ENCODE assay signal across 9 mouse cellular contexts in the genomic region with DNA sequence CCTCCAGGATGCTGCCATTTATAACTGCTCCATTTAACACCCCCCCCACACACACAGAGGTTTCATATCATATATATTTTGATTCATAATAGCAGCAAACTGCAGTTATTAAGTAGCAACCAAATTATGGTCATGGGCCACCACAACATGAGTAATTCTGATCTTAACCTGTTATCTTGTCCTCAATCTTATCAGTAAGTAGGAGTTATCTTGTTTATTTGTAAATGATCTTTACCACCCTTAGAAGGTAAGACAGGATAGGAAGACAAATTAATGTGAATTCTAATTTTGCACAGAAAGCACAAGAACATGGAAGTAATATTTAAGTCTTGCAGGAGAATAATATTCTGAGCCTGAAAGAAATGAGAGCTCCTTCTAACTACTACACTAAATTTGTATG. TPM values are rescaled to one million over a fixed set of nuclear protein-coding genes. Genes with fewer than 3 reads are reported as not detected.
DNase-seq lines count a peak whose midpoint lies in the region; ATAC-seq lines count a peak whose summit lies in the region.
"Had no signal": no experiment of that assay in that cellular context is flagged by ENCODE, and none has a peak within 500 bp of the region (broad histone marks: within the 10 kb centered on the region; RNA-seq: fewer than 3 reads in every experiment).

No protein-coding gene starts in this region.

- peak overlapping the region; percentile 69 for H3K4me2 ChIP-seq in lung, embryonic 16.5 days (ENCODE audit: low read depth, low read length)
- H3K4me2 ChIP-seq in forebrain, embryonic 16.5 days (ENCODE audit: low read length): peak overlapping the region; percentile 78
- peak overlapping the region; percentile 80 for H3K4me2 ChIP-seq in liver, embryonic 13.5 days
- H3K4me2 ChIP-seq in stomach, embryonic 16.5 days (ENCODE audit: low read depth, low read length): peak overlapping the region; percentile 66

- H3K4me1 ChIP-seq in lung, embryonic 16.5 days (replicated peaks; ENCODE audit: control insufficient read depth, insufficient read depth, low read length): peaks cover 8% of the 10 kb centered on the region
- peaks cover 7% of the 10 kb centered on the region for H3K4me1 ChIP-seq in forebrain, embryonic 16.5 days (replicated peaks; ENCODE audit: control insufficient read depth, insufficient read depth, low read length)
- peaks cover 24% of the 10 kb centered on the region for H3K4me1 ChIP-seq in liver, embryonic 13.5 days (replicated peaks)
- peaks cover 4% of the 10 kb centered on the region; the same call in 1 of the 2 replicates for H3K4me1 ChIP-seq in stomach, embryonic 16.5 days (ENCODE audit: control insufficient read depth, insufficient read depth, low read length)

- no peak overlapping the region for H3K27ac ChIP-seq in lung, embryonic 16.5 days (ENCODE audit: low read length)
- H3K27ac ChIP-seq in forebrain, embryonic 16.5 days (ENCODE audit: low read length): no peak overlapping the region
- peak overlapping the region; percentile 86; the same call in 1 of the 2 replicates for H3K27ac ChIP-seq in liver, embryonic 13.5 days
- no peak overlapping the region for H3K27ac ChIP-seq in stomach, embryonic 16.5 days (ENCODE audit: low read length)

- peak overlapping the region; percentile 94 for H3K9ac ChIP-seq in lung, embryonic 16.5 days (ENCODE audit: low read length)
- H3K9ac ChIP-seq in forebrain, embryonic 16.5 days (replicated peaks; ENCODE audit: low read depth, low read length): no peak overlapping the region
- H3K9ac ChIP-seq in liver, embryonic 13.5 days: peak overlapping the region; percentile 92
- H3K9ac ChIP-seq in stomach, embryonic 16.5 days (ENCODE audit: low read length): no peak overlapping the region; the same call in 1 of the 2 replicates

- H3K9me3 ChIP-seq in lung, embryonic 16.5 days (ENCODE audit: control insufficient read depth, low read length): no peaks in the 10 kb centered on the region
- no peaks in the 10 kb centered on the region for H3K9me3 ChIP-seq in forebrain, embryonic 16.5 days (ENCODE audit: control insufficient read depth, low read length)
- H3K9me3 ChIP-seq in liver, embryonic 13.5 days (replicated peaks): no peaks in the 10 kb centered on the region
- H3K9me3 ChIP-seq in stomach, embryonic 16.5 days (replicated peaks; ENCODE audit: control insufficient read depth, low read length): no peaks in the 10 kb centered on the region

- peak overlapping the region; percentile 91 for H3K4me3 ChIP-seq in lung, embryonic 16.5 days (ENCODE audit: low read length)
- peak overlapping the region; percentile 79 for H3K4me3 ChIP-seq in forebrain, embryonic 16.5 days (replicated peaks; ENCODE audit: low read length)
- H3K4me3 ChIP-seq in liver, embryonic 13.5 days (replicated peaks): peak overlapping the region; percentile 87
- H3K4me3 ChIP-seq in stomach, embryonic 16.5 days (replicated peaks; ENCODE audit: low read length): peak overlapping the region; percentile 84

- peaks cover 23% of the 10 kb centered on the region for H3K36me3 ChIP-seq in lung, embryonic 16.5 days (ENCODE audit: control insufficient read depth, insufficient read depth, low read length)
- H3K36me3 ChIP-seq in forebrain, embryonic 16.5 days (ENCODE audit: control insufficient read depth, insufficient read depth): peaks cover 9% of the 10 kb centered on the region; the same call in 1 of the 2 replicates
- H3K36me3 ChIP-seq in liver, embryonic 13.5 days: peaks cover 51% of the 10 kb centered on the region
- H3K36me3 ChIP-seq in stomach, embryonic 16.5 days (ENCODE audit: control insufficient read depth, insufficient read depth, low read length): 0 out of 2 replicates have a peak, but pooled peaks cover 11% of the 10 kb centered on the region

- no peak for DNase-seq in lung, postnatal 25 days (ENCODE audit: low spot score)
- DNase-seq in liver, embryonic 13.5 days: no peak
- DNase-seq in frontal cortex, postnatal 10 days (ENCODE audit: low spot score in 2 of 2): no peak
- DNase-seq in layer of hippocampus, adult 8-10 months (ENCODE audit: low spot score in 2 of 2): no peak
- DNase-seq in kidney, postnatal 14 days: no peak

- ATAC-seq in lung, embryonic 16.5 days (ENCODE audit: low read depth): no peak
- no peak for ATAC-seq in forebrain, embryonic 16.5 days
- ATAC-seq in liver, embryonic 13.5 days (ENCODE audit: low read depth): no peak
- ATAC-seq in stomach, embryonic 16.5 days (ENCODE audit: insufficient read depth, low FRiP score): no peak

- H3K27me3 ChIP-seq in lung, embryonic 16.5 days (ENCODE audit: control insufficient read depth, insufficient read depth, low read depth, low read length): no peaks in the 10 kb centered on the region
- no peaks in the 10 kb centered on the region for H3K27me3 ChIP-seq in forebrain, embryonic 16.5 days (replicated peaks; ENCODE audit: control insufficient read depth, insufficient read depth, low read length)
- H3K27me3 ChIP-seq in liver, embryonic 13.5 days: no peaks in the 10 kb centered on the region
- H3K27me3 ChIP-seq in stomach, embryonic 16.5 days (ENCODE audit: control insufficient read depth, insufficient read depth, low read length): no peaks in the 10 kb centered on the region

RNA-seq across cellular contexts. Expression of gene Palb2, which starts 1.0 kb away (rescaled TPM):
- polyA plus RNA-seq in lung, embryonic 16.5 days (2015; fragmentation: Nextera tagmentation; extraction: Ambion mirVana): 15.0 and 18.4 TPM in 2 replicates
- 8.8 and 9.2 TPM in 2 replicates for polyA plus RNA-seq in forebrain, embryonic 16.5 days (2015; fragmentation: Nextera tagmentation; extraction: Ambion mirVana)
- polyA plus RNA-seq in liver, embryonic 13.5 days (2015; fragmentation: Nextera tagmentation; extraction: Ambion mirVana): 13.5 and 16.0 TPM in 2 replicates
- 11.8 and 16.2 TPM in 2 replicates for polyA plus RNA-seq in stomach, embryonic 16.5 days (2015; fragmentation: Nextera tagmentation; extraction: Ambion mirVana)
- total RNA-seq in layer of hippocampus, adult 8-10 months (2022): 1 to 10 TPM; 1.7 to 2.5 (median 2.4) TPM

RNA-seq across cellular contexts. Expression of gene Dctn5, which starts 1.0 kb away (rescaled TPM):
- 116 and 117 TPM in 2 replicates for polyA plus RNA-seq in lung, embryonic 16.5 days (2015; fragmentation: Nextera tagmentation; extraction: Ambion mirVana)
- polyA plus RNA-seq in forebrain, embryonic 16.5 days (2015; fragmentation: Nextera tagmentation; extraction: Ambion mirVana): 161 and 170 TPM in 2 replicates
- 54.7 and 55.9 TPM in 2 replicates for polyA plus RNA-seq in liver, embryonic 13.5 days (2015; fragmentation: Nextera tagmentation; extraction: Ambion mirVana)
- 112 and 120 TPM in 2 replicates for polyA plus RNA-seq in stomach, embryonic 16.5 days (2015; fragmentation: Nextera tagmentation; extraction: Ambion mirVana)
- total RNA-seq in layer of hippocampus, adult 8-10 months (2022): 100 to 1,000 TPM in 3 of 4 experiments, 10 to 100 TPM in 1; 95.7 to 114 (median 101) TPM

RNA-seq across cellular contexts. Expression of gene Plk1, which starts 27.4 kb away (rescaled TPM):
- polyA plus RNA-seq in lung, embryonic 16.5 days (2015; fragmentation: Nextera tagmentation; extraction: Ambion mirVana): 136 and 146 TPM in 2 replicates
- 46.2 and 54.4 TPM in 2 replicates for polyA plus RNA-seq in forebrain, embryonic 16.5 days (2015; fragmentation: Nextera tagmentation; extraction: Ambion mirVana)
- polyA plus RNA-seq in liver, embryonic 13.5 days (2015; fragmentation: Nextera tagmentation; extraction: Ambion mirVana): 123 and 138 TPM in 2 replicates
- 100 and 103 TPM in 2 replicates for polyA plus RNA-seq in stomach, embryonic 16.5 days (2015; fragmentation: Nextera tagmentation; extraction: Ambion mirVana)
- total RNA-seq in layer of hippocampus, adult 8-10 months (2022): 1 to 10 TPM; 1.7 to 2.8 (median 2.5) TPM

RNA-seq across cellular contexts. Expression of gene Ndufab1, which starts 30.1 kb away (rescaled TPM):
- polyA plus RNA-seq in lung, embryonic 16.5 days (2015; fragmentation: Nextera tagmentation; extraction: Ambion mirVana): 564 and 584 TPM in 2 replicates
- 530 and 550 TPM in 2 replicates for polyA plus RNA-seq in forebrain, embryonic 16.5 days (2015; fragmentation: Nextera tagmentation; extraction: Ambion mirVana)
- polyA plus RNA-seq in liver, embryonic 13.5 days (2015; fragmentation: Nextera tagmentation; extraction: Ambion mirVana): 562 and 589 TPM in 2 replicates
- polyA plus RNA-seq in stomach, embryonic 16.5 days (2015; fragmentation: Nextera tagmentation; extraction: Ambion mirVana): 620 and 676 TPM in 2 replicates
- total RNA-seq in layer of hippocampus, adult 8-10 months (2022): 100 to 1,000 TPM; 260 to 283 (median 273) TPM

RNA-seq across cellular contexts. Expression of gene Ern2, which starts 54.2 kb away (rescaled TPM):
- 0.34 and 1.2 TPM in 2 replicates for polyA plus RNA-seq in lung, embryonic 16.5 days (2015; fragmentation: Nextera tagmentation; extraction: Ambion mirVana)
- polyA plus RNA-seq in forebrain, embryonic 16.5 days (2015; fragmentation: Nextera tagmentation; extraction: Ambion mirVana): 0.37 and 1.7 TPM in 2 replicates
- not detected in 2 replicates for polyA plus RNA-seq in liver, embryonic 13.5 days (2015; fragmentation: Nextera tagmentation; extraction: Ambion mirVana)
- polyA plus RNA-seq in stomach, embryonic 16.5 days (2015; fragmentation: Nextera tagmentation; extraction: Ambion mirVana): 28.5 and 39.9 TPM in 2 replicates
- total RNA-seq in layer of hippocampus, adult 8-10 months (2022): under 1 TPM; 0.26 to 0.87 (median 0.73) TPM
- total RNA-seq: hematopoietic stem cell, adult 5-6 weeks had no signal

Comparison
In these comparisons a context has a peak if more than half of its experiments do, and no peak if none do; other contexts are left out.
1. H3K9ac ChIP-seq: peak in lung, embryonic 16.5 days (single experiment) and liver, embryonic 13.5 days (single experiment); none in forebrain, embryonic 16.5 days (single experiment) and stomach, embryonic 16.5 days (single experiment).
2. Peak in every context shown above with its lines, with median percentiles within 50 percentile points of each other: H3K4me2 ChIP-seq and H3K4me3 ChIP-seq.